Mouse (Mus musculus): ENCODE results near the gene Pkmyt1. TPM values are rescaled to one million over a fixed set of nuclear protein-coding genes. Genes with fewer than 3 reads are reported as not detected.

Pkmyt1 gene
- polyA plus RNA-seq, 1 experiment = 24.4 TPM

DNA sequence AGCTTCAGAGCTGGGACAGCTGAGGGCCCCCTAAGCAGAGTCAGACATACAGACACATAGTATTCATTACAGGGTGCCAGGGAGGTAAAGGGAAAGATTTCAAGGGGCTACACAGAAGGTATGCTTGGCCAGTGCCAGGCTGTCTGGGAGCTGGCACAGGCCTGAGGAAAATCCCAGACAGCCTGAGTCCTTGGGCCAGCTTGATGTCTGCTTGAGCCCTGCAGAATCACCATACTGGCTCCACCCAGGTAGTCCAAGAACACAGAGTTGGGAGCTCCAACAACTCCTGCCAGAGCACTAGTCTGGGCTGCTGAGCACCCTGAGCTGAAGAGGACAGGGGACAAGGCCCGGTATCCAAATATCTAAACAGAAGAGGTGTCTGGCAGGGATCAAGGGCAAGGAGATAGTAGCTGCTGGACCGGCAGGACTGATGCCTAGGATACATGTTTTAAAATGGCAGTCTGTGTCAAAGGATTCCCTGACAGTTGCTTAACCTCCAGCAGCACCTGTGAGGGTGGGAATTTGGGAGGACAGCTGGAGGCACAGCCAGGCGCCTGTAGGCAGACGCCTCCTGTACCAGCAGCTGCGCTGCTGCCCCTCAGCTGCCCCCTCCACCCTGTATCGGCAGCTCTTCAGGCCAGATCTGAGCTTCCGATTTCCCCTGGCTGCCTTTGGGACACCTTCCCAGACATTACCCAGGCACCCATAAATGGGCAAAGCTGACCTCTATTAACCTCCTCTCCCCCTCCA is 3.6 kb upstream of the Pkmyt1 start, which contains the start of gene 1520401A03Rik:
TSS of gene 1520401A03Rik (minus strand) at position 408 of the 750 bp plus-strand sequence.
- DNase-seq (ENCODE audit: low read depth) = no peak
- TF ChIP-seq CTCF (IDR thresholded peaks at IDR 0.05; ENCODE audit: borderline replicate concordance, extremely low read depth, insufficient read depth, insufficient read length) (no peak), POLR2A (IDR thresholded peaks at IDR 0.05; ENCODE audit: borderline replicate concordance, extremely low read depth, insufficient read depth, insufficient read length, poor library complexity, severe bottlenecking) (no peak)

- DNase-seq (ENCODE audit: low read depth) = no peak
- TF ChIP-seq POLR2A (IDR thresholded peaks at IDR 0.05; ENCODE audit: borderline replicate concordance, extremely low read depth, insufficient read depth, insufficient read length, poor library complexity, severe bottlenecking) (no peak), CTCF (IDR thresholded peaks at IDR 0.05; ENCODE audit: borderline replicate concordance, extremely low read depth, insufficient read depth, insufficient read length) (no peak)
Observed at GRCm38 (mm10) chr17:23725477-23725876, 659 bp upstream of the Pkmyt1 start.

GRCm38 (mm10) chr17:23726758-23727142 is 614 bp downstream of the Pkmyt1 start:
- no peak; the same call in 1 of the 2 replicates for TF ChIP-seq CTCF (IDR thresholded peaks at IDR 0.05; ENCODE audit: borderline replicate concordance, extremely low read depth, insufficient read depth, insufficient read length)
- no peak for TF ChIP-seq POLR2A (IDR thresholded peaks at IDR 0.05; ENCODE audit: borderline replicate concordance, extremely low read depth, insufficient read depth, insufficient read length, poor library complexity, severe bottlenecking)
- DNase-seq (ENCODE audit: low read depth) = peak; percentile 84

- TF ChIP-seq CTCF (IDR thresholded peaks at IDR 0.05; ENCODE audit: borderline replicate concordance, extremely low read depth, insufficient read depth, insufficient read length) = no peak
- no peak for TF ChIP-seq POLR2A (IDR thresholded peaks at IDR 0.05; ENCODE audit: borderline replicate concordance, extremely low read depth, insufficient read depth, insufficient read length, poor library complexity, severe bottlenecking)
- no peak for DNase-seq (ENCODE audit: low read depth)
Observed at GRCm38 (mm10) chr17:23730441-23730840, 4.3 kb downstream of the Pkmyt1 start.

- DNase-seq (ENCODE audit: low read depth) = peak; percentile 65
- TF ChIP-seq CTCF (IDR thresholded peaks at IDR 0.05; ENCODE audit: borderline replicate concordance, extremely low read depth, insufficient read depth, insufficient read length) (no peak), POLR2A (IDR thresholded peaks at IDR 0.05; ENCODE audit: borderline replicate concordance, extremely low read depth, insufficient read depth, insufficient read length, poor library complexity, severe bottlenecking) (no peak)
Observed at GRCm38 (mm10) chr17:23734341-23734740, 8.2 kb downstream of the Pkmyt1 start.

DNA sequence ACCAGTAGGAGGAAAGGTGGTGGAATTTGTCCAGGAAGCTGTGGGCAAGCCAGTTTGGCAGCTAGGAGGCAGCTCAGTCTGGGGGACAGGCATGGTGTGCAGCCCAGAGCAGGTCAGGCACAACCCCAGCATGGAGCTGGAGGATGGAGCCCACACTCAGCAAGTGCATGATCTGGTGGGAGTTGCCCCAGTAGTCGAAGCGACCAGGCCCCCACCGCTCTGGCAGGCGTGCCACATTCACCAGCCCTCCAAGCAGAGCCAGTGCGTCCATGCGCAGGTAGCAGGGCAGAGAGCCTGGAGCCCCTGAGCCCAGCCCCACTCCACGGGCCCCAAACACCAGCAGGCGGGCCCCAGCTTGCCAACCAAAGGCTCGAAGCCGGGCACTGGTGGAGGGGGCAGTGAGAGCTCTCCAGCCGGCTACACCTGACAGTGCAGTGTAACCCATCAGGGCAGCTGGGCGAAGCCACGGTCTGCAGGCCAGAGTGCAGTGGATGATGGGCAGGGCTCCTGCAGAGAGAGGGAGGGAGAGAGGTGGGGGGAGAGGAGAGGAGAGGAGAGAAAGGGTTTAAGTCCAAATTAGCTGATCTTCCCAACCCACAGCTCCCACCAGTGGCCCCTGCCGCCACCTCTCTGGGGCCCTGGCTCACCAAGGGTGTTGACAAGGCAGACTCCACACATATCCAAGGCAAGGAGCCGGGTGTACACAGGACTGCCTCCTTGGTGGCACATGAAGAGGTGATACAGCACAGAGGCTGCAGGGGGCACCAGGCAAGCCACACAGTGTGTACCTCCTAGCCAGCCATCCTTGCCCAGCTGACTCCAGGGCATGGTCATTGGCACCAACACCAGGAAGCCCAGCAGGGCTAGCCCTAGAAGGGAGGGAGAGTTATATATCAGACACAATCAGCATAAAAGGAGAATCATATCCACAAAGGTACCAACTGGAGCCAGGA is 11.6 kb downstream of the Pkmyt1 start:
- no peak for DNase-seq (ENCODE audit: low read depth)
- TF ChIP-seq CTCF (IDR thresholded peaks at IDR 0.05; ENCODE audit: borderline replicate concordance, extremely low read depth, insufficient read depth, insufficient read length) (peak; percentile 8; the same call in 1 of the 2 replicates), POLR2A (IDR thresholded peaks at IDR 0.05; ENCODE audit: borderline replicate concordance, extremely low read depth, insufficient read depth, insufficient read length, poor library complexity, severe bottlenecking) (no peak)

GRCm38 (mm10) chr17:23738836-23739201 is 12.7 kb downstream of the Pkmyt1 start:
- no peak for DNase-seq (ENCODE audit: low read depth)
- no peak for TF ChIP-seq POLR2A (IDR thresholded peaks at IDR 0.05; ENCODE audit: borderline replicate concordance, extremely low read depth, insufficient read depth, insufficient read length, poor library complexity, severe bottlenecking)
- TF ChIP-seq CTCF (IDR thresholded peaks at IDR 0.05; ENCODE audit: borderline replicate concordance, extremely low read depth, insufficient read depth, insufficient read length) = no peak

DNA sequence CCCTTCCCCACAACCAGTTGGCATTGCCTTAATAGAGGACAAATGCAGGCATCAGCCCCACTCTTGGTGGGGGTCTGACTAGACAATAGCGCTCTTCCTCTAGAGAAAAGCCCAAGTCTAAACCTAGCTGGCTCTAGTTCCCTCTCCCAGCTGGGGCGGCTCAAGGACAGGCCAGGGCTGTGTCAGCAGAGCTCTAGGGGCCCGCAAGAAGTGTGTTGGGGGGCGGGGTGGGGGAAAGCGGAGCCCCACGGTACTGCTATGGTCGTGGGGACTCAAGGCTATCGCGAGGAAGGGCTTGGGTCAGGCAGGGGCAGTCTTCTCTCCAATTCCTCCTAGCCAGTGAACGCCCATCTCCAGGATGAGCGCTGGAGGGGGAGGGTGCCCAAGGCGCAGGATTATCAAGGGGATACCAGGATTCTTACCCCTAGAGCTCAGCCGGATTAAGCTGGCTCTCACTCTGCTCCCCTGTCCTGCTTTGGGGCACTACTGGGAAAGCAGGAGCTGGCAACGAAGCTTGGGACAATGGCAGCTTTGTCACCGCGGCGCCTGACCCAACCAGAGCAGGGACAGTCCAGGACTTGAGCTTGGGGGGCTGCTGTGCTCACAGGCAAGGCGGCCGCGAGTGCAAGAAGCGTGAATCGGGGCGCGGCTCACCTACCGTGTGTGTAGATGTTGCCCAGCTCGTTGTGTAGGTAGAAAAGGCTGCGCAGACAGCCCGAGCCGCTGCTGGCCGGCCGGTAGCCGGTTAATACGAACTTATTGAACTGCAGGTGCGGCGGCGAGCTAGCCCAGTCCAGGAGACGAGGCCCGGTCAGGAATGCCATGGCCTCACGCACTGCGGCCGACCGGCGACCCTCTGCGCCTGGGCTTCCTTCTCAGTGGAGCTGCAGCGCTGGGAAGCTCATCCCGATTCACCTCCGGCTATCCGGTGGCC is 13.3 kb downstream of the Pkmyt1 start:
- no peak for TF ChIP-seq CTCF (IDR thresholded peaks at IDR 0.05; ENCODE audit: borderline replicate concordance, extremely low read depth, insufficient read depth, insufficient read length)
- TF ChIP-seq POLR2A (IDR thresholded peaks at IDR 0.05; ENCODE audit: borderline replicate concordance, extremely low read depth, insufficient read depth, insufficient read length, poor library complexity, severe bottlenecking) = no peak

GRCm38 (mm10) chr17:23740136-23740584 is 14.0 kb downstream of the Pkmyt1 start:
- peak; percentile 96 for DNase-seq (ENCODE audit: low read depth)
- no peak for TF ChIP-seq CTCF (IDR thresholded peaks at IDR 0.05; ENCODE audit: borderline replicate concordance, extremely low read depth, insufficient read depth, insufficient read length)
- peak; percentile 91 for TF ChIP-seq POLR2A (IDR thresholded peaks at IDR 0.05; ENCODE audit: borderline replicate concordance, extremely low read depth, insufficient read depth, insufficient read length, poor library complexity, severe bottlenecking)

More for the DNA sequence above, 13.3 kb downstream of the Pkmyt1 start:
- DNase-seq (ENCODE audit: low read depth) = peak; percentile 73

GRCm38 (mm10) chr17:23740598-23741021 is 14.5 kb downstream of the Pkmyt1 start, which contains the start of gene Paqr4:
Paqr4 (minus strand) TSS chr17:23740867.
- no peak for DNase-seq (ENCODE audit: low read depth)
- TF ChIP-seq CTCF (IDR thresholded peaks at IDR 0.05; ENCODE audit: borderline replicate concordance, extremely low read depth, insufficient read depth, insufficient read length) (no peak), POLR2A (IDR thresholded peaks at IDR 0.05; ENCODE audit: borderline replicate concordance, extremely low read depth, insufficient read depth, insufficient read length, poor library complexity, severe bottlenecking) (no peak)
